Mouse (Mus musculus) adrenal gland (tissue): ENCODE measurements around the gene Gsg1l.

Experiments
- intact Hi-C: fragments of 180-260 bp; cut with DNase I; formaldehyde crosslinking; loops from one replicate; pipeline ENCODE4 v1.15.1; 2025

Gsg1l gene

DNA sequence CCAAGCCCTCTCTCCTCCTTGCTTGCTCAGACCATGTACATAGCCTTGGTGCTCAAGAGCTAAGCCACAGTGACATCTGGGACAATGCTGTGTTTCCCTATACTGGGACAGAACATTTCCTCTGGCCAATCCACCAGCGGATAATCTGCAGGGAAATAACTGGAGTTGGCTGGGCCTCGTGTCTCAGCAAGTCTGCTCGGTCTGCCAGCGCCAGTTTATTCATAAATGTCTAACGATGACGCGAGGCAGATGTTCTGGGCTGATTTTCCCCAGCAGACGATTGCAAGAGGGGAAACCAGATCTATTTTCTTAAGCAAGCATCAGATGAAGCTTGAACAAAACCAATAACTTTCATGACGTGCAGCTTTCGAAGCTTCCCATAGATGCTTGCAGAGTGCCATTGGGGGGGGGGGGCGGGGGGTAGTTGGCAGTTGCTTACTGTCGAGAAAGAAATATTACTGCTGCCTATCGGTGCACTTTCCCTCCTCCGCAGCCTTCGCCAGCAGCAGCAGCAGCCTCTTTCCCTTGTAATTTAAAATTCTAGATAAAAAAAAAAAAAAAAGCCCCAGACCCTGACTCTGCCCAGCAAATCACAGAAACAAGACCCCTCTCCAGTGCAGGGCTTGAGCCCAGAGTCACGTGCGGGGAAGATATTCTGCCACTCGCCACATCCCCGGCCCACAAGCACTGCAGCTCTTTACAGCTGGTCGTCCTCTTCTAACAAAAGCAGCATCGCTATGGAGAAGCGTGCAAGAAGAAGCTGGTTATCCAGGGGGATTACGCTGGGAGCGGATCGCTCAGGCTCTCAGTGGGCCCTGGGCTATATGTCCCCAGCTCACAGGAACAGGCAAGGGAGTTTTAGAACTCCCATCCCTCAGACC, 43.6 kb downstream of the Gsg1l start:
- intact Hi-C loops = no loop called here

DNA sequence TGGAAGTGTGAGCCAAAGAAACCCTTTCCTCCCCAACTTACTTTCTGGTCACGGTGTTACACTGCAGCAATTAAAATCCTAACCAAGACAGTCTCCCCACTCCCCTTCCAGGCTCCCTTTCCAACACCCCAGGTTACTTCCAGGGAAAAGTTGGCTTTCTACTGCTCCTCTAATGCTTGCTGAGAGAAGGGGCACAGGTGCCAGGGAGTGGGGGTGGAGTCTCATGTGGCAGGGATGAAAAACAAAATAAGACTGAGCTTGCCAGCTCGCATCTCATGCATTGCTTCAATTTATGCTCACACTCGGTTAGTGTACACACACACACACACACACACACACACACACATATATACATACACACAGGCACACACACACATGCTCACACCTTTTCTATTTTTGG, 46.9 kb downstream of the Gsg1l start:
- intact Hi-C loops = no loop called here

DNA sequence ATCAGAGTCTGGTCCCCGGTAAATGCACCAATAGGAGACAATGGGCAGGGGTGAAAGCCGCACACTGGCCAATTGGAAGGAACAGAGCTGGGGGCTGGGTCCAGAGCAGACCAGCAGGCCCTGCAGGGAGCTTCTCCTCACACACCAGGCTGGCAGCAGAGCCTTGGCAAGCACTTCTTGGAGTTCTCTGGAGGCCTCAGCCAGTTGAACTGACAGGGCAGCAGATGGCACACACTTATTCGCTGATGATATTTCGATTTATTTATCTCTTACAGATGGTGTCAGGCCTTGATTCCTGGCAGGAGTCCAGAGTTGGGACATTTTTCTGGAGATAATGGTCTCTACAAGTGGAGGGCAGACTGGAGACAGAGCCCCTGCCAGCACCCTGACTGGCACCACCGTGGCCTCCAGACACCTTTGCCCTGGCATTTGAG, 49.4 kb downstream of the Gsg1l start:
- intact Hi-C loops = no loop called here

DNA sequence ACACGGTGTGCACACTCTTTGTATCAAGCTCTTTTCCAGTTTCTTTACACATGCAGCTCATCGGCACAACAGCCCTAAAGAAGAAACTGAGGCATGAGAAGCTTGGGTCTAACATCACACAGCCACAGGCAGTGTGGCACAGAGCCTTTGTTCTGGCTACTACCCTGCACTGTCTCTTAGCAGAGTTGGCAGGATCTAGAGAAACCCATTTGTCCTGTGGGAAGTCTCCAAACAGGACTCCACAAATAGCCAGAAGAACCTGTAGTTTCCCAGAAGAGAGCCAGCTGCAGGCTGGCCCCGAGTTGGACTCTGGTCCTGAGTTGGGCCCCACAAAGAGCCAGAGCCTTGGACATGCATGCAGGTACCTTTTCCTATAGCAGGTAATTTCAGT, 49.9 kb downstream of the Gsg1l start:
- intact Hi-C loops = no loop called here

DNA sequence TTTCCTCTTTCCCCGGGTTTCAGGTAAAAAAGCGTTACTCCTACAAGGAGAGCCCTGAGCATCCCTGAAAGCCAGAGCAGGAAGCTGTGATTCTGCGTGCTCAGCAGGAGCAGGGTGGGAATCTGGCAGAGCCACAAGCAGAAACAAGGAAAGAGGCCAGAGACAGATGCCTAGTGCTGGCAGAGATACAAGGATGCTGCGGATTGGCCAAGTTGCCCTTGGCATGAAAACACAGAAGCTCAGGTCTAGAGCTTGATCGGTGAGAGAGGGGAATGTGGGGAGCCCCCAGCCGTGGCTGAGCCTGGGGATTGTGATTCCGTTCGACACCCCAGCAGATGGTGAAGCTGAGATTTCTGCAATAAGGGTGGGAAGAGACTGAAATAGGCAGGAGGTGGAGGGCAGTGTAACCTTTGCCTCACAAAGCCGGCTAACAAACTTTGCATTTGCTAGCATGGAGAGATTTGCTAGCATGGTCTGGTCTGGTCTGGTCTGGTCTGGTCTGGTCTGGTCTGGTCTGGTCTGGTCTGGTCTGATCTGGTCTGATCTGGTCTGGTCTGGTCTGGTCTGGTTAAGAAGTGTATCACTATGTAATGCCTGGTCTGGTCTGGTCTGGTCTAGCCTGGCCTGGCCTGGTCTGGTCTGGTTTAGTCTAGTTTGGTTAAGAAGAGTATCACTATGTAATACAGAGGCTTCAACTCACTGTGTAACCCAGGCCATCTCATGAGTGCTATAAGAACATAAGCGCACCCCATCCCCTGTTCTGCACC, 50.4 kb downstream of the Gsg1l start:
- intact Hi-C loops = no loop called here

DNA sequence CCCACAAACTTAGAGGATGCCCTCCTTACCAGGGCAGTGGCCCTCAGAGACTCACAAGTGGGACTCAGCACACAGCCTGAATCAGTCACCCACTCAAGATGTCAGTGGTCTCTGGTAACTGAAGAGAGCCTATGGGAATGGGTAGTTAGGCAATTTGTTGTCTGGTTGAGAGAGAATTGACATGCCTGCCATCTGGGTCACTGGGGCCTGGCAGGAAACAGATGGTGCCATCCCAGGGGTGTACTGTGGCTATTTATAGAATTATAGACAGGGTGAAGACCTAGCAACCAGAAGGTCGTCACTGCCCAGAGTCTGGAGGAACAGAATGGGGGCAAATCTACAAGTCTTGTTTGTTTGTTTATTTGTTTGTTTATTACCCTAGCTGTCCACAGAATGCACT, 54.8 kb downstream of the Gsg1l start:
- intact Hi-C loops = loop anchor here (5.0 kb wide), 1 partner anchor 50 kb away; no protein-coding TSS in a partner anchor

DNA sequence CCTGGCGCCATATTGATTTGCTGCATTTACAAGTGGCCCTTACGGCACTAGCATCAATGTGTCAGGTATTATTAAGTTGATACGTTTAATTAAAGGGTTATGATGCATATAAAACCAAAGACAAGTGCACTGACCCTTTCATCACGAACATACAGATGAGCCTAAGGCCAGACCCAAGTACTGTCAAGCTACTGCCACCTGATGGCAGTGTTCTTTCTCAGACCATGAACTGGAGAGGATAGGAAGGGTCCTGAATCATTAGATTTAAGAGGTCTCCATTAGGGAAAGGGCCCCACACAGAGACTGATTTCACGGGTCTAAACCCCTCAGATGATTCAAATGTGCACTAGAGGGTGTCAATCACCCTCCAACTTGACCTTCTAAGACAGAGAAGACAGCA, 55.6 kb downstream of the Gsg1l start:
- intact Hi-C loops = loop anchor here (5.0 kb wide), 1 partner anchor 51 kb away; no protein-coding TSS in a partner anchor

DNA sequence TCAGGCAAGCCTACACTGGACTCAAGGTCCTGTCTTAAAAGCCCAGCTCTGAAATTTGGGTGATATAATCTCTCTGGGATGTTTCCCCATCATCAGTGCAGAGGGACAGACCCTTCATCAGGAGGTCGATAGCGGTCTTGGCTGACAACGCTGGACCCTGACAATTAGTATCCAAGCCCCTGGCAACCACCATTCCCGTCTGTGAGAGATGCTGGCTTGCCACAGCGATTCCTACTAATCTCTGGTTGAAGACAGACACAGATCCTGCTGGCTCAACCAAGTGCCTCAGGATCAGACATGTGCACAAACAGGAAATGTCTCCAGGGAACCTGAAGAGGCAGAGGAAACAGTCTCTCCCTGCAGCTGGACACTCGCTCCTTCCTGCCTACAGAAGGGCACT, 62.2 kb downstream of the Gsg1l start:
- intact Hi-C loops = no loop called here

DNA sequence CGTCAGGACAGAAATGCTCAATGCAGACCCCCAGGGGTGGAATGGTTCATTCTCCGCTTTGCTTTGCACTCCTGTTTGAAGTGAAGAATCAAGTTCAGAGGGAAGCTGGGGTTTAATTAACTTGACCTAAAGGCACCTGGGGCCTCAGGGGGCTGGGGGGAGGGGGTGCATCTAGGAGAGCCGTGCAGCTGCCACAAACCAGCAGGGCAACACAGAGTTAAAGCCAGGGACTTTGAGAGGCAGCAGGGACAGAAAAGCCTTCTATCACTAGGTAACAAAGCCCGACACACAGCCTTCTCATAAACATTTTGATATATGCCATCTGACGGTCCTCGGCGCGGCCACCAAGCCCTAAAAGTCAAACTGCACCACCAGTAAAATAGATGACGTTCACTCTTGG, 62.9 kb downstream of the Gsg1l start:
- intact Hi-C loops = no loop called here

DNA sequence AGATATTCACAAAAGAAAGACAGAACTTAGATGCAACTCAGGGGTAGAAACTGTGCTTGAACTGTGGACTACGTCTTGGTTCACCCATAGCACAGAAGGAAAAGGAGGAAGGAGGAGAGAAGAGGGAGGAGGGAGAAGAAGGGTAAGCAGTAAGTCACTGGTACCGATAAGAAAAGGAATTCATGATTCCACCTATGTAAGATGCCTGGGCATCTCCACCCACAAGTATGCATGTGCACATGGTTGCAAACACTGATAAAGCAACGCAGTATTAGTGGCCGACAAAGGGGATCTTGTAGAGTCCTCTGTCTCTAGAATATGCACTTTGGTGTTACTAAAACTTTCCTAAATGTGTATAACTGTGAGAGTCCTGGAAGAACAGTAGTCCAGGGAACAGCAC, 64.8 kb downstream of the Gsg1l start:
- intact Hi-C loops = no loop called here

DNA sequence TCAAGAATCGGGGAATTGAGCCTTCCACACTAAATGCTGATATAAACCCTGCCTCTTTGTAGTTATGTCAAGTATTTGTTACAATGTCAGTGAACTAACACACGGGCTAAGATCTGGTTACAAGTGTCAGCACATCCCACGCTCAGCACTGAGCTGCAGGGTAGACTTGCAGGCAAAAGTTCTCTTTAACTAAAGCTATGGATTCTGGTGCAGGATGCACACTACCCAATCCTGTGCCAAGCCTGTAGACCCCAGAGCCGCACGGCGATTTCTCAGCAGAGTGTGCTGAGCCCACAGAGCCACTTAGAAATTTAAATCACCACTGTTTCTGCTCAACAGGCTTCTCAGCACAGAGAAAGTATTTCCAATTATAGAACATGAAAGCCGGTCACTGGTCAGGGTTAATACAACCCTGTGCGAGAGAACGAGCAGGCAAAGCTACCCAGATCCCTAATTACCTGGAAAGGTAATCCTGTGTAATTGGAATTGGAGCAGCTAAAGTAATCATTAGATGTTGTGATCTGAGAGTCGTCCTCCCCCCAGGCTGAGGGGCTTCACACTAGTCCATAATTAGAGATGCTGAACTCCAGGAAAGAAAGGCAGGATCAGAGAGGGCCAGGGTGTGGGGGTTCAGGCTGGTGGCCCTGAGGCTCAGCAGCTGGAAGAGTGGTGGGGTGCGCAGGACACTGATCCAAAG, 69.7 kb downstream of the Gsg1l start:
- intact Hi-C loops = no loop called here

DNA sequence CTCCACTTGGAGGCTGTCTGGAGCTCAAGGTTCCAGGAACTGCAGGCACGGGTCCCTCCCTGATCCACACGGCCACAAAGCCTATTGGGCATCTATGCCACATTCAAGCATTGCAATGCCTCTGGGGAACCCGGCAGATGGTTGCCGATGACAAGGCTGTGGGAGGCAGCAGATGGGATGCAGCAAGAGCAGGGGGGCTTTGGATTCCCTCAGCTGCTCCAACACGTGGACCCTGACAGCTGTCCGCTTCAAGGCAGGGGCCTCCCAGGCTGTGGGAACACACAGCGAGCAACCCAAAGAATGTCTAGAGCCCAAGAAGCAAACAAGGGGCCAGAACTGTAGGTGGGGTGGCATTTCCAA, 73.4 kb downstream of the Gsg1l start:
- intact Hi-C loops = no loop called here

DNA sequence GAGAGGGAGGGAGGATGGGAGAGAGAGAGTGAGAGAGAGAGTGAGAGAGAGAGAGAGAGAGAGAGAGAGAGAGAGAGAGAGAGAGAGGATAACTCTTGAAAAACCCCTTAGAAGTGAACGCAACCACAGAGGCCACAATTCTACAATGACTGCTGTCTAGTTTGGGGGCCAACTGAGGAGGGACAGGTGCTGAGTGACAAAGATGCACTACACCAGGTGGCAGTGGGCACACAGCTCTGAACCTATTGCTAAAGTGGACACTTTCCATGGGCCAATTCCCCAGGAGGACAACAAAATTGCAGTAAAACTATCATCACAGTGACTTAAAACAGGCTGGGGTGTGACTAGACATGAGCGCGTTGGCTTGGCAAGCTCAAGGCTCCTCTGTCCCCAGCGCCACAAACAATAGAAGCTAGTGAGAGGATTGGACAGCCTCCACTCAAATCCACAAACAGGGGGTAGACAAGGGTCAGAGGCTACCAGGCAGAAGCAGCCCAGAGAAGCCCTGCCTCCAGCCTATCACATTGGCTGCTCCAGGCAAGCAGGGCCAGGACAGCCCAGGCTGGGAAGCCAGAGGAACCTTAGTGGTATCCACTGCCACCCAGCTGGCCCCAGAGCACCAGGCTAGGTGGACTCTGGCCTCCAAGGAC, 73.9 kb downstream of the Gsg1l start:
- intact Hi-C loops = no loop called here

DNA sequence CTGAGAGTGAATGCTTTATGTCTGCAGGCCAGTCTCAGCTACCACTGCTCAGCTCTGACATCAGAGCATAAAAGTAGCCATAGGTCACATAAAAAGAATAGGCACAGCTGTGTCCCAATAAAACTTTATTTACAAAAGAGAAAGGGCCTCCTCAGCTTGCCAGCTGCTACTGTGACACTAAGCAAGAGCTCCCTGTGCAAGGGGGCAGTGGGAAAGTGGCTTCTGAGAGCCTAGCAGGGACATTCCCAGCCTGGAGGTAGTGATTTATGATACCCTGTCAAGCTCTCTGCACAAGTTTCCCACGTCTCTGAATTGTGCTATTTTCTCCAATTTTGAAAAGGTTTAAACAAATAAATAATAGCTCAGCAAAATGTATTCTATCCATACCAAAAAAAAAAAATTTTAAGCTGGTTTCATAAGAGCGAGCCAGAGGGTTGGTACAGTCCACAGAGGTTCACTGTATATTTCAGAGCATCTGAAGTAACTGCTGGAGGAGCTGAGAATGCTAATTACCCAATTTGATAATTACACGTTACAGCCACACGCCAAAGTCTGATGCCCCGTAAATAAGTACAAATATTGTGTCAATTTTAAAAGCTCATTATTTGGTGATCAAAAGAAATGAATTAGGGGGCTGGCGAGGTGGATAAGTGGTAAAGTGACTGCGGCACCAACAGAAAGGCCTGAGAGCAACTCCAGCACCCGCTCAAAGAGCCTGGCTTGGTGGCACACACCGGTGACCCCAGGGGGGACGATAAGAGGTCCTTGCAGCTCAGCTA, 74.9 kb downstream of the Gsg1l start:
- intact Hi-C loops = no loop called here

DNA sequence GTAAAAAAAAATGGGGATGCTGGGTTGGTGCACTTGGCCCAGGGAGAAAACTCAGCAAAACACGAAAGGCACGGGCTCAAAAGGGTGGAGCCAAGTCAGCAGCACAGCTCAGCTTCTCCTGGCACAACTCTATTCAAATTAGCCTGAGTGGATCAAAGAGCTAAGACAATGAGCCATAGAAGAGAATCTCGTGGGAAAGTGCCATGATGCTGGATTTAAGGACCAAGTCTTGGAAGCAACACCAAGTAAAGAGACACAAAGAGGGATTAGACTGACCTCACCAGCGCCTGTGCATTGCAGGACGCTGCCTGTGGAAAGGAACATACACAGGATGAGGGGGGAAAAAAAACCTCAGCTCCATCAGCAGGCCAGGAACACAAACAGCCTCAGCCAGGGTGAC, 76.9 kb downstream of the Gsg1l start:
- intact Hi-C loops = no loop called here

DNA sequence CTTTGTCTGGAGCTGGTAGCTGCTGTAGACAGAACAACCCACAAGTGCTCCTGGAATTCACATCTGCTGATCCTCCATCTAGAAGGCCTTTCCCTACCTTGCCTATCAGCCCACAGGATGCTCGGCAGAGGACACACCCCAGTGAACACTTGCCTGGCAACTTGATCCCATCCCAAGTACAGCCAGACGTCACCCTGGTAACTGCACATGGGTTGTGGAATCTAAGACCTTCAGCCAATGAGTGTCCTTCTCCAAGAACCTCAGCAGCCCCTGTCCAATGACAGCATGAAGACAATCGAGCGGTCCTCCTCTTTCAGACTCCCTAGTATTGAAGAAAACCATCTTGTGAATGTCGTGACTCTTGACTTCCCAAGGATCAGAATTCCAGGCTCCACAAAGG, 80.5 kb downstream of the Gsg1l start:
- intact Hi-C loops = no loop called here

DNA sequence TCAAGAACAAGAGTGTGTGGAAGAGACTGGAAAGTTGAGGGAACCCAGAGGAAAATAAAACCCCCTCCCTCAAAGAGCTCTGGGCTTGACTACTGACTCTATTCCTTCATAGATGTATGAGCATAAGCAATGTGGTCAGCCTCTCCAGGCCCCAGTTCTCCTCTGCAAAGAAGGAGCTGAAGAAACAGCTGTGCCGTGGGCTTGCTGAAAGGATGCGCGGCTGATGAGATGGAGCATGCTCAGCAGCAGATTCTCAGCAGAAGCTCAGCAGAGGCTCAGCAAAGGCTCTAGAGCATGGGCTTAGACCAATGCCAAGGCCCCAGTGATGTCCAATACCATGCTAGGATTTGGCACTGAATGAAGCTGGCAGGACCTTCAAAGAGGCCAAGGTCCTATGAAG, 82.3 kb downstream of the Gsg1l start:
- intact Hi-C loops = no loop called here

DNA sequence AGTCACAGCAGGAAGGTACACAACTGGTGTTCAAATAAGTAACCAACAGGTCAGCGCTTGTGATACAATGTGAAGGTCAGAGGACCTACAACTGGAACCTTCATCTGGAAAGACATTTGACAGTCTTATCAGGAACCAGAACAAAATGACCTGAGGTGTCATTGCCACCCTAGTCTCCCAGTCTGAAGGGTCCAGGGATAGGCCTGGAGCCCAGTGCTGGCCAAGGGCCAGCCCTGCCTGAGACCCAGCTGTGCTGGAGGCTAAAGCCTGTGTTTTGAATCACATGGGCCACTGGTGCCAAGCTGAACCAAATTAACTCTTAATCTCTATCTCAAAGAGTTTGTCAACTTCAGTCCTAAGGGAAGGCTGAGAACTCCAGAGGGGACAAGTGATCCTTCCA, 86.1 kb downstream of the Gsg1l start:
- intact Hi-C loops = no loop called here

DNA sequence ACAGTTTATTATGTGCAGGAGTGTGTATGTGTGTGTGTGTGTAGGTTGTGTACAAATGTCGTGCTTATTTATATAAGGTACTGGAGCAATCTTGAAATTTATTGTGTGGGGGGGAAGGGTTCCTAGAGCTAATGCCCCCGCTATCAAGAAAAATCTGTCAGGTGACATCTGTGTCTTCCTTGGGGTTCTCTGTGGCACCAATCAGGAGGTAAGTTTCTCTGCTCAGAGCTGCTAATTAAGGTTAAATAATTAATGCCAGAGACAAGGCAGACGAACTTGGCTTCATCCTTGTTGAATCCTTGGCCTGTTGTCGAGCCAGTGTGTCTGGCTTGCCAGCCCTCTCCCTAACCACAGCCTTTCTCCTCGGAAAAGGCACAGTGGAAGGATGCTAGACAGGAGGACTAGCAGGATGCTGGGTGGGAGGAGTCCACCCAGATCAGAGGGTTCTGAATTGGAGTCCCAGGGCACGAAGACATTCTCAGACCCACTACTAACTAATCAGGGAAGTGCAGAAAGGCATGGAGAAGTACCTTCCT, 89.8 kb downstream of the Gsg1l start:
- intact Hi-C loops = no loop called here

DNA sequence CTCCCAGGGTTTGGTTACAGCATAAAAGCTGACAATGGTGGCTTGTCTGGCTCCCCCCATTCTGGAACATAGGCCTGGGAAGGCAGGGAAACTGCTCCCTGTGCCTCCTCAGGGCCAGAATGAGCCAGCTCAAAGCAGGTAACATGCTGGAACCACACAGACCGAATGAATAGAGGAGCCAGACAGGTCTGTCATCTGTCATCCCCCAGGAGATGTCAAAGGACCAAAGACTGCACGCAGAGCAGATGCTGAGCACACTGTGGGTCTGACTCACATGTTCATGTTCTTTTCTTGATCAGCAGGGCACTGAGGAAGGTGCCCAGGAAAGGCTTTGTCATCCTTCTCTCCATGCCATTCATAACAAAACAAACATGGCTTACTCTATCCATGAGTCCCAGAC, 90.4 kb downstream of the Gsg1l start:
- intact Hi-C loops = no loop called here
